Mouse (Mus musculus) forebrain, embryonic 13.5 days (tissue): ENCODE results near the gene Nav2. TPM values are rescaled to one million over a fixed set of nuclear protein-coding genes. Genes with fewer than 3 reads are reported as not detected.

Experiments
- ATAC-seq: fragments of 200-750 bp; cut with Nextera tagmentation; 2 replicates; pipeline ENCODE4 v1.8.0; 2017
- H3K27ac ChIP-seq: fragments of 300-500 bp; sonication (generic); 2 replicates; pipeline ENCODE4 v1.5.1; 2015; ENCODE audit warnings: inconsistent platforms, mild to moderate bottlenecking, moderate library complexity
- H3K27me3 ChIP-seq: fragments of 300-500 bp; sonication (generic); 2 replicates; pipeline ENCODE4 v1.6.1; 2015; ENCODE audit warnings: mild to moderate bottlenecking, inconsistent platforms
- H3K36me3 ChIP-seq: fragments of 300-500 bp; sonication (generic); 2 replicates; pipeline ENCODE4 v1.6.1; 2015; ENCODE audit warnings: mild to moderate bottlenecking, inconsistent platforms; ENCODE audit not compliant: poor library complexity, severe bottlenecking
- H3K4me1 ChIP-seq: fragments of 300-500 bp; sonication (generic); 2 replicates; pipeline ENCODE4 v1.6.1; 2015; ENCODE audit warnings: inconsistent platforms
- H3K4me2 ChIP-seq: fragments of 300-500 bp; sonication (generic); 2 replicates; pipeline ENCODE4 v1.6.1; 2015; ENCODE audit warnings: inconsistent platforms, mild to moderate bottlenecking, moderate library complexity
- H3K4me3 ChIP-seq: fragments of 300-500 bp; sonication (generic); 2 replicates; pipeline ENCODE4 v1.5.1; 2015; ENCODE audit warnings: mild to moderate bottlenecking, inconsistent platforms
- H3K9ac ChIP-seq: fragments of 300-500 bp; sonication (generic); 2 replicates; pipeline ENCODE4 v1.6.1; 2015; ENCODE audit warnings: mild to moderate bottlenecking, inconsistent platforms
- H3K9me3 ChIP-seq: fragments of 300-500 bp; sonication (generic); replicated peaks from 2 replicates; pipeline ENCODE4 v1.6.1; 2016; ENCODE audit warnings: inconsistent platforms
- WGBS: fragments of 180-500 bp; shearing (Covaris S2); methylation state at CpG from one replicate; pipeline ENCODE4 v1.1.7; 2015; 5-methylcytosine and 5-hydroxymethylcytosine counted together
- polyA plus RNA-seq: library from polyadenylated mRNA; unstranded; fragments of >200 nt; fragmentation: Nextera tagmentation; extraction: Ambion mirVana; gene quantifications from 2 replicates; pipeline ENCODE4 v1.2.1, GENCODE M21; 2015

Gene Nav2
- polyA plus RNA-seq, 1 experiment from 2014 or later, result 11.2 TPM

GRCm38 (mm10) chr7:49071141-49071567, 162.6 kb downstream of the Nav2 start:
- no peaks in the 10 kb centered on the region for H3K9me3 ChIP-seq
- WGBS, result 10% methylated on average over 7 of the region's 7 CpGs
- H3K27me3 ChIP-seq, result peaks cover 54% of the 10 kb centered on the region
- H3K4me1 ChIP-seq, result peaks cover 41% of the 10 kb centered on the region
- no peaks in the 10 kb centered on the region for H3K36me3 ChIP-seq
- 0 out of 2 replicates have a peak overlapping the region, but pooled peaks have one; percentile 23 for H3K9ac ChIP-seq
- ATAC-seq, result no peak
- H3K4me3 ChIP-seq, result no peak overlapping the region
- H3K27ac ChIP-seq, result no peak overlapping the region
- 0 out of 2 replicates have a peak overlapping the region, but pooled peaks have one; percentile 6 for H3K4me2 ChIP-seq

DNA sequence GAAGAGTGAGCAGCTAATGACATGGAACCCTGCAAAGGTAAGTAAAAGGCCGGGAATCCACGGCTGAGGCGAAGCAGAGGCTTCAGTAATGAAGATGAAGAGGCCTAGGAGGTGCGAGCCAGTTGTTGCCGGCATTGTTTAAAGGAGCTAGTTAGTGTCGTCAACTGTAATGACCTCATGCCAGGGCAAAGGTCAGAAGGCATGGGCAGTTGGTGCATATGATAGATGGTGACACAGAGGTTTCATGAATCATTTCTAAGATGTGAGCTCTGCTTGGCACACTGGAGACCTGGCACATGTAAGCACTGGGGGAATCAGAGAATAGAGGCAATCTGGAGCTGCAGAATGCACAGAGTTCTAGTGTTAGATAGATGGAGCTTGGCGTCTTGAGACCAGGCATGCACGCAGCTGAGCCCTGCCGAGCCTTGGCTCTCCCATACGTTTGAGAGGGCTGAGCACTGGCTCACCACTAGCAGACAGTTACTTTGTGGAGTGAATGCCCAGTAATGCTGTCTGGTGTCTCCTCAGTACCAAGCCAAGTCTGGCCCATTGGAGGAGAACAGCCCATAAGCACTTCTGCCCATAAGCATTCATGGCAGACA, 166.9 kb downstream of the Nav2 start:
- Histone ChIP-seq H3K27me3 (peaks cover 20% of the 10 kb centered on the region; the same call in 1 of the 2 replicates), H3K9me3 (no peaks in the 10 kb centered on the region), H3K4me2 (no peak overlapping the region), H3K4me3 (no peak overlapping the region), H3K4me1 (peaks cover 39% of the 10 kb centered on the region), H3K36me3 (no peaks in the 10 kb centered on the region), H3K27ac (no peak overlapping the region), H3K9ac (no peak overlapping the region)
- no peak for ATAC-seq
- WGBS, result 69% methylated on average over 10 of the region's 10 CpGs

GRCm38 (mm10) chr7:49076283-49076694, 167.8 kb downstream of the Nav2 start:
- H3K36me3 ChIP-seq, result no peaks in the 10 kb centered on the region
- peaks cover 33% of the 10 kb centered on the region for H3K4me1 ChIP-seq
- no peaks in the 10 kb centered on the region for H3K9me3 ChIP-seq
- H3K27ac ChIP-seq, result 0 out of 2 replicates have a peak overlapping the region, but pooled peaks have one; percentile 10
- ATAC-seq, result no peak; the same call in 1 of the 2 replicates
- peaks cover 18% of the 10 kb centered on the region; the same call in 1 of the 2 replicates for H3K27me3 ChIP-seq
- no peak overlapping the region for H3K4me2 ChIP-seq
- no peak overlapping the region for H3K9ac ChIP-seq
- WGBS, result 38% methylated on average over 8 of the region's 8 CpGs
- H3K4me3 ChIP-seq, result no peak overlapping the region

GRCm38 (mm10) chr7:49078930-49079329, 170.4 kb downstream of the Nav2 start:
- Histone ChIP-seq H3K9me3 (no peaks in the 10 kb centered on the region), H3K27ac (0 out of 2 replicates have a peak overlapping the region, but pooled peaks have one; percentile 22), H3K9ac (no peak overlapping the region), H3K36me3 (no peaks in the 10 kb centered on the region), H3K4me2 (no peak overlapping the region), H3K4me1 (peaks cover 47% of the 10 kb centered on the region), H3K27me3 (peaks cover 12% of the 10 kb centered on the region; the same call in 1 of the 2 replicates), H3K4me3 (no peak overlapping the region)
- WGBS, result 33% methylated on average over 5 of the region's 5 CpGs
- ATAC-seq, result peak; percentile 71

GRCm38 (mm10) chr7:49082585-49083165, 174.2 kb downstream of the Nav2 start:
- H3K36me3 ChIP-seq, result no peaks in the 10 kb centered on the region
- H3K9me3 ChIP-seq, result no peaks in the 10 kb centered on the region
- H3K27me3 ChIP-seq, result 0 out of 2 replicates have a peak, but pooled peaks cover 5% of the 10 kb centered on the region
- peaks cover 54% of the 10 kb centered on the region for H3K4me1 ChIP-seq
- no peak overlapping the region; the same call in 1 of the 2 replicates for H3K27ac ChIP-seq
- no peak overlapping the region for H3K4me3 ChIP-seq
- ATAC-seq, result no peak
- H3K9ac ChIP-seq, result no peak overlapping the region
- H3K4me2 ChIP-seq, result no peak overlapping the region
- 35% methylated on average over 4 of the region's 4 CpGs for WGBS

GRCm38 (mm10) chr7:49084768-49085167, 176.3 kb downstream of the Nav2 start:
- Histone ChIP-seq H3K27me3 (peaks cover 16% of the 10 kb centered on the region; the same call in 1 of the 2 replicates), H3K4me3 (no peak overlapping the region), H3K4me2 (no peak overlapping the region), H3K9me3 (no peaks in the 10 kb centered on the region), H3K4me1 (peaks cover 40% of the 10 kb centered on the region), H3K9ac (no peak overlapping the region), H3K36me3 (no peaks in the 10 kb centered on the region), H3K27ac (no peak overlapping the region)
- 58% methylated on average over 8 of the region's 8 CpGs for WGBS
- 0 out of 2 replicates have a peak, but pooled peaks have one; percentile 31 for ATAC-seq

GRCm38 (mm10) chr7:49085759-49086158, 177.2 kb downstream of the Nav2 start:
- no peak overlapping the region for H3K4me3 ChIP-seq
- peaks cover 16% of the 10 kb centered on the region; the same call in 1 of the 2 replicates for H3K27me3 ChIP-seq
- no peak overlapping the region for H3K4me2 ChIP-seq
- no peak overlapping the region for H3K27ac ChIP-seq
- no peak overlapping the region for H3K9ac ChIP-seq
- H3K9me3 ChIP-seq, result no peaks in the 10 kb centered on the region
- no peak for ATAC-seq
- H3K36me3 ChIP-seq, result no peaks in the 10 kb centered on the region
- 88% methylated on average over 10 of the region's 10 CpGs for WGBS
- H3K4me1 ChIP-seq, result peaks cover 40% of the 10 kb centered on the region

DNA sequence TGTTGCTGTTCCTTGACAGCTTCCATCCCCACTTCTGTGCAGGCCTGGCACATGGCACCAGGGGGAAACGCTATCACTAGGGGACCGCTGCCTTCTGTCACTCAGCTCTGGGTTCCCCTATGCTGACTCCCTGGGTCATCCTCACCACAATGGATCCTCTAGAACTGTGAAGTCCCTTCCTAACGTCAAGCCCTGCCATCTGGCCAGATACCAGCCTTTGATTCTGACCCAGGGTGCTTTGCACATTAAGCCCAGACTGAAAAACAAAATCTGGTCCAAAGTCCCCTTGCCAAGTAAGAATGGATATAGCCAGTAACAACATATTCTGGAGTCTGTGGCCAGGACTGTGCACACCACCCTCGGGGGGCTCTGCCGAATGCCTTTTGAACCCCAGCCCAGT, 178.6 kb downstream of the Nav2 start:
- Histone ChIP-seq H3K27me3 (peaks cover 20% of the 10 kb centered on the region; the same call in 1 of the 2 replicates), H3K36me3 (no peaks in the 10 kb centered on the region), H3K4me1 (peaks cover 46% of the 10 kb centered on the region), H3K9me3 (no peaks in the 10 kb centered on the region), H3K4me3 (no peak overlapping the region), H3K9ac (no peak overlapping the region), H3K4me2 (no peak overlapping the region), H3K27ac (no peak overlapping the region)
- peak; percentile 38; the same call in 1 of the 2 replicates for ATAC-seq
- WGBS, result 75% methylated on average over 5 of the region's 5 CpGs

- H3K4me1 ChIP-seq, result peaks cover 37% of the 10 kb centered on the region
- H3K9me3 ChIP-seq, result no peaks in the 10 kb centered on the region
- no peak overlapping the region for H3K4me2 ChIP-seq
- H3K27ac ChIP-seq, result no peak overlapping the region
- 80% methylated on average over 15 of the region's 15 CpGs for WGBS
- no peak overlapping the region for H3K9ac ChIP-seq
- no peak overlapping the region for H3K4me3 ChIP-seq
- ATAC-seq, result no peak
- H3K36me3 ChIP-seq, result no peaks in the 10 kb centered on the region
- peaks cover 20% of the 10 kb centered on the region; the same call in 1 of the 2 replicates for H3K27me3 ChIP-seq
These were observed 179.8 kb downstream of the Nav2 start for GRCm38 (mm10) chr7:49088198-49088912.

DNA sequence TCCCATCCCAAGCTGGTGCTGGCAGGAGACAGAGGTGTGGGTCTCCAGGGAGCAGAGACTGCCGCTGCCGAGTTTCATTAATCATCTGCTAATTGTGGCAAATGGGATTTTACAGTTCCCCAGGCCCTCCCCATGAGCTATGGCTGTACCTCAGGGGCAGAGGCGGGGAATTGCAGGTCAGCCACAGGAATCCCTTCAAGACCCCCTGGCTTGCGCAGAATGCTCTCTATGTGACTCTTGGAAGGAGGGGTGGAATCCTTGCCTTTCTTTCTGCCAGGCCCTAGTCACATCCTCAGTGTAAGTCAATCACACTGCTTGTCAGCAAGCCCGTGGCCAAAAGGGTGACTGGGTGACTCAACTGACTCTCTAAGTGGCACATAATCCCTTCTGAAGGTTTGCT, 182.9 kb downstream of the Nav2 start:
- ATAC-seq, result no peak
- Histone ChIP-seq H3K4me2 (no peak overlapping the region), H3K9ac (no peak overlapping the region), H3K4me3 (no peak overlapping the region), H3K27ac (no peak overlapping the region), H3K27me3 (peaks cover 20% of the 10 kb centered on the region; the same call in 1 of the 2 replicates), H3K9me3 (no peaks in the 10 kb centered on the region), H3K4me1 (peaks cover 9% of the 10 kb centered on the region; the same call in 1 of the 2 replicates), H3K36me3 (no peaks in the 10 kb centered on the region)
- 64% methylated on average over 5 of the region's 5 CpGs for WGBS

- no peak for ATAC-seq
- H3K4me2 ChIP-seq, result no peak overlapping the region
- H3K27ac ChIP-seq, result no peak overlapping the region
- H3K9ac ChIP-seq, result no peak overlapping the region
- no peaks in the 10 kb centered on the region for H3K36me3 ChIP-seq
- peaks cover 9% of the 10 kb centered on the region; the same call in 1 of the 2 replicates for H3K4me1 ChIP-seq
- WGBS, result 49% methylated on average over 5 of the region's 5 CpGs
- H3K4me3 ChIP-seq, result no peak overlapping the region
- peaks cover 20% of the 10 kb centered on the region; the same call in 1 of the 2 replicates for H3K27me3 ChIP-seq
- H3K9me3 ChIP-seq, result no peaks in the 10 kb centered on the region
These were observed 183.4 kb downstream of the Nav2 start for GRCm38 (mm10) chr7:49091921-49092320.

GRCm38 (mm10) chr7:49093596-49093995, 185.1 kb downstream of the Nav2 start:
- no peak overlapping the region for H3K4me3 ChIP-seq
- no peaks in the 10 kb centered on the region for H3K36me3 ChIP-seq
- H3K27ac ChIP-seq, result no peak overlapping the region
- H3K27me3 ChIP-seq, result peaks cover 10% of the 10 kb centered on the region
- no peak overlapping the region for H3K9ac ChIP-seq
- no peak overlapping the region for H3K4me2 ChIP-seq
- no peaks in the 10 kb centered on the region for H3K9me3 ChIP-seq
- ATAC-seq, result no peak
- H3K4me1 ChIP-seq, result peaks cover 9% of the 10 kb centered on the region; the same call in 1 of the 2 replicates
- WGBS, result 85% methylated on average over 6 of the region's 6 CpGs
